Mouse (Mus musculus) CH12.LX (cell line): ENCODE results near the gene Pah. TPM values are rescaled to one million over a fixed set of nuclear protein-coding genes. Genes with fewer than 3 reads are reported as not detected.

Source experiments
- DNase-seq: peaks from one replicate; pipeline ENCODE4 v3.0.0-alpha.2; 2013; ENCODE audit errors: extremely low read depth
- H3K27ac ChIP-seq: 2 replicates; pipeline ENCODE4 v1.5.1; 2012; ENCODE audit warnings: low read depth, mild to moderate bottlenecking, control low read depth, moderate library complexity; ENCODE audit not compliant: insufficient read depth
- H3K27me3 ChIP-seq: replicated peaks from 2 replicates; pipeline ENCODE3; 2012; ENCODE audit warnings: inconsistent platforms
- H3K36me3 ChIP-seq, 2 experiments: replicated peaks in 1 of 2; 2 replicates each; pipeline versions ENCODE3 to v1.6.1; 2012; ENCODE audit warnings: inconsistent platforms in 1 of 2, low read length in 1 of 2, mild to moderate bottlenecking in 1 of 2, mixed read lengths in 1 of 2, moderate library complexity in 1 of 2; ENCODE audit not compliant: control insufficient read depth in 1 of 2, insufficient read depth in 1 of 2
- H3K4me1 ChIP-seq, 2 experiments: 2 replicates each; pipeline ENCODE4 v1.6.1; 2012; ENCODE audit warnings: inconsistent platforms in 1 of 2, moderate library complexity in 1 of 2; ENCODE audit not compliant: insufficient read depth in 2 of 2, control insufficient read depth in 1 of 2
- H3K4me2 ChIP-seq: 2 replicates; pipeline ENCODE4 v1.6.1; 2012; ENCODE audit warnings: low read depth, mild to moderate bottlenecking, control low read depth; ENCODE audit not compliant: poor library complexity, insufficient read depth, severe bottlenecking
- H3K4me3 ChIP-seq, 3 experiments: fragments of 150-350 bp in 1 of 3; sonication (generic) in 1 of 3; replicated peaks in 1 of 3; 2 replicates each; pipeline versions ENCODE3 to v1.5.1; 2011 to 2012; ENCODE audit warnings: low read depth in 2 of 3, low read length in 2 of 3, mild to moderate bottlenecking in 2 of 3, moderate library complexity in 2 of 3, control low read depth in 1 of 3, improper control_type of control experiment in 1 of 3, inconsistent platforms in 1 of 3, mixed read lengths in 1 of 3; ENCODE audit not compliant: poor library complexity in 1 of 3
- H3K79me2 ChIP-seq: replicated peaks from 2 replicates; pipeline ENCODE4 v1.6.1; 2012; ENCODE audit warnings: mild to moderate bottlenecking, moderate library complexity; ENCODE audit not compliant: control insufficient read depth, poor library complexity, insufficient read depth, severe bottlenecking; ENCODE audit errors: extremely low read depth
- H3K9ac ChIP-seq: 2 replicates; pipeline ENCODE4 v1.6.1; 2012; ENCODE audit warnings: low read depth, mild to moderate bottlenecking, control low read depth, moderate library complexity; ENCODE audit not compliant: insufficient read depth
- H3K9me3 ChIP-seq: replicated peaks from 2 replicates; pipeline ENCODE3; 2012; ENCODE audit warnings: low read length, inconsistent platforms, mixed read lengths
- BHLHE40 ChIP-seq: IDR thresholded peaks from 2 replicates; pipeline ENCODE4 v1.6.1; 2011; ENCODE audit warnings: mild to moderate bottlenecking, low read depth, low read length, improper control_type of control experiment
- E2F4 ChIP-seq: IDR thresholded peaks from 2 replicates; pipeline ENCODE4 v1.6.1; 2011; ENCODE audit warnings: low read depth, low read length, improper control_type of control experiment; ENCODE audit not compliant: insufficient replicate concordance
- ELF1 ChIP-seq: IDR thresholded peaks from 2 replicates; pipeline ENCODE4 v1.6.1; 2014; ENCODE audit warnings: low read depth, mild to moderate bottlenecking, inconsistent platforms, low read length, improper control_type of control experiment
- EP300 ChIP-seq: IDR thresholded peaks from 2 replicates; pipeline ENCODE4 v1.6.1; 2011; ENCODE audit warnings: low read length, improper control_type of control experiment
- ETS1 ChIP-seq: conservative IDR thresholded peaks from 2 replicates; pipeline ENCODE4 v1.6.1; 2012; ENCODE audit warnings: low read depth, mild to moderate bottlenecking, inconsistent platforms, low read length, improper control_type of control experiment, moderate library complexity
- GABPA ChIP-seq: IDR thresholded peaks from 2 replicates; pipeline ENCODE4 v1.6.1; 2012; ENCODE audit warnings: low read depth, low read length, improper control_type of control experiment, inconsistent platforms; ENCODE audit not compliant: insufficient replicate concordance
- HCFC1 ChIP-seq: IDR thresholded peaks from 2 replicates; pipeline ENCODE4 v1.6.1; 2012; ENCODE audit warnings: low read depth, mild to moderate bottlenecking, inconsistent platforms, low read length, improper control_type of control experiment
- MAFK ChIP-seq: IDR thresholded peaks from 2 replicates; pipeline ENCODE4 v1.6.1; 2011; ENCODE audit warnings: low read length, improper control_type of control experiment; ENCODE audit not compliant: insufficient replicate concordance
- MAX ChIP-seq: IDR thresholded peaks from 2 replicates; pipeline ENCODE4 v1.6.1; 2011; ENCODE audit warnings: low read length, improper control_type of control experiment
- MAZ ChIP-seq: IDR thresholded peaks from 2 replicates; pipeline ENCODE4 v1.6.1; 2012; ENCODE audit warnings: low read depth, mild to moderate bottlenecking, inconsistent platforms, low read length, improper control_type of control experiment, moderate library complexity
- MEF2A ChIP-seq: IDR thresholded peaks from 2 replicates; pipeline ENCODE4 v1.6.1; 2014; ENCODE audit warnings: low read depth, mild to moderate bottlenecking, inconsistent platforms, low read length, improper control_type of control experiment, borderline replicate concordance
- NRF1 ChIP-seq: IDR thresholded peaks from 2 replicates; pipeline ENCODE4 v1.6.1; 2014; ENCODE audit warnings: low read depth, mild to moderate bottlenecking, inconsistent platforms, low read length, improper control_type of control experiment, moderate library complexity
- PAX5 ChIP-seq: IDR thresholded peaks from 2 replicates; pipeline ENCODE4 v1.6.1; 2012; ENCODE audit warnings: low read length, inconsistent platforms, mixed read lengths
- POLR2A ChIP-seq: IDR thresholded peaks from 2 replicates; pipeline ENCODE4 v1.6.1; 2011; ENCODE audit warnings: low read depth, mild to moderate bottlenecking, improper control_type of control experiment, low read length
- RAD21 ChIP-seq: IDR thresholded peaks from 2 replicates; pipeline ENCODE4 v1.6.1; 2011; ENCODE audit warnings: low read depth, mild to moderate bottlenecking, low read length, improper control_type of control experiment, moderate library complexity
- RCOR1 ChIP-seq: conservative IDR thresholded peaks from 2 replicates; pipeline ENCODE4 v1.6.1; 2012; ENCODE audit warnings: low read depth, mild to moderate bottlenecking, inconsistent platforms, low read length, improper control_type of control experiment
- SIN3A ChIP-seq: IDR thresholded peaks from 2 replicates; pipeline ENCODE4 v1.6.1; 2012; ENCODE audit warnings: low read length, improper control_type of control experiment, inconsistent platforms
- TBP ChIP-seq: conservative IDR thresholded peaks from 2 replicates; pipeline ENCODE4 v1.6.1; 2011; ENCODE audit warnings: low read depth, low read length, improper control_type of control experiment
- TCF12 ChIP-seq: IDR thresholded peaks from 2 replicates; pipeline ENCODE4 v1.6.1; 2014; ENCODE audit warnings: low read depth, mild to moderate bottlenecking, inconsistent platforms, low read length, improper control_type of control experiment
- UBTF ChIP-seq: IDR thresholded peaks from 2 replicates; pipeline ENCODE4 v1.6.1; 2012; ENCODE audit warnings: low read depth, mild to moderate bottlenecking, inconsistent platforms, low read length, improper control_type of control experiment, moderate library complexity
- USF1 ChIP-seq: IDR thresholded peaks from 2 replicates; pipeline ENCODE4 v1.6.1; 2014; ENCODE audit warnings: low read depth, mild to moderate bottlenecking, inconsistent platforms, low read length, improper control_type of control experiment
- USF2 ChIP-seq: conservative IDR thresholded peaks from 2 replicates; pipeline ENCODE4 v1.6.1; 2011; ENCODE audit warnings: low read depth, low read length, improper control_type of control experiment
- ZC3H11A ChIP-seq: IDR thresholded peaks from 2 replicates; pipeline ENCODE4 v1.6.1; 2012; ENCODE audit warnings: low read depth, mild to moderate bottlenecking, inconsistent platforms, low read length, improper control_type of control experiment
- ZKSCAN1 ChIP-seq: IDR thresholded peaks from 2 replicates; pipeline ENCODE4 v1.6.1; 2012; ENCODE audit warnings: low read depth, inconsistent platforms, low read length, improper control_type of control experiment, borderline replicate concordance
- ZMIZ1 ChIP-seq: IDR thresholded peaks from 2 replicates; pipeline ENCODE4 v1.6.1; 2012; ENCODE audit warnings: low read depth, mild to moderate bottlenecking, inconsistent platforms, low read length, improper control_type of control experiment
- ZNF384 ChIP-seq: IDR thresholded peaks from 2 replicates; pipeline ENCODE4 v1.6.1; 2012; ENCODE audit warnings: low read depth, low read length, improper control_type of control experiment, inconsistent platforms
- dilution Hi-C: fragments of 300-500 bp; cut with MboI; formaldehyde crosslinking; loops from 2 replicates; pipeline ENCODE4 v1.14.3; 2020; ENCODE audit warnings: low sequenced_read_pairs; ENCODE audit not compliant: extremely low pct_unique_long_range_greater_than_20kb, extremely low pct_ligation_motif_present
- in situ Hi-C: fragments of 300-500 bp; cut with MboI; formaldehyde crosslinking; loops from 3 replicates; pipeline ENCODE4 v1.14.3; 2019; ENCODE audit warnings: low sequenced_read_pairs, low pct_ligation_motif_present, low pct_unique_long_range_greater_than_20kb, mixed read lengths
- polyA plus RNA-seq: library from polyadenylated mRNA; unstranded; fragments of >175 nt; gene quantifications from 2 replicates; pipeline ENCODE4 v1.2.1, GENCODE M21; 2012; ENCODE audit warnings: low read depth; ENCODE audit not compliant: insufficient read length
- total RNA-seq, 2 experiments: library from RNA; depleted of rRNA; stranded (reverse); fragments of 300-350 nt in 1 of 2; fragments of >200 nt in 1 of 2; gene quantifications; 2 replicates each; pipeline ENCODE4 v1.2.3; 2012 to 2014

Pah gene
- total and polyA plus RNA-seq, 3 experiments: not detected

GRCm38 (mm10) chr10:87565712-87566111 lies 44.1 kb downstream of the Pah start:
- no peak for DNase-seq
- Histone ChIP-seq H3K27me3 (no peaks in the 10 kb centered on the region), H3K36me3 (no peaks in the 10 kb centered on the region), H3K27ac (no peak overlapping the region), H3K4me2 (no peak overlapping the region), H3K4me1 (no peaks in the 10 kb centered on the region), H3K4me3 (no peak overlapping the region), H3K9ac (no peak overlapping the region), H3K79me2 (no peaks in the 10 kb centered on the region; the same call in 1 of the 2 replicates), H3K9me3 (no peaks in the 10 kb centered on the region)
- in situ Hi-C loops (loop anchor here (25.0 kb wide), 1 partner anchor 747 kb away; no protein-coding TSS in a partner anchor), dilution Hi-C loops (no loop called here)
- TF ChIP-seq NRF1 (no peak), RCOR1 (no peak), RAD21 (no peak), ELF1 (no peak), ZC3H11A (no peak), TCF12 (no peak), MAX (no peak), POLR2A (no peak), ZKSCAN1 (no peak), PAX5 (no peak), TBP (no peak), HCFC1 (no peak), SIN3A (no peak), MAZ (no peak), ETS1 (no peak), USF1 (no peak), UBTF (no peak), ZNF384 (no peak), E2F4 (no peak), USF2 (no peak)

DNA sequence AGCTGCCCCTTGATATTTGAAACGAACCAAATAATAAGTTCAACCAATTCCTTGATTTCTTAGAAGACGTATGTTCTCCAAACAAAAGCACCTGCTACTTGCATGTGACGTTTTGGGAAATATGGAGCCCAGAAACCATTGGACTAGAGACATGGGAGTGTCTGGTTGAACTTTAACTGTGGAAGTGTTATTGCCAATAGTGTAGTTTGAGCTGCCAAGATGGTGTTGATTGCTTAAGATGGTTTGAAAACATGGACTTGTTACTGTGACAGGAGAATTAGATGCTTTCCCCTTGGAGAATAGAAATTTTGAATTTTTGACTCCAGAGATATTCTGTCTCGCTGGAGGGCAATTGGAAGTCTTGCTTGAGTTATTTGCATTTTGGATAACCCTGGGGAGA lies 50.9 kb downstream of the Pah start:
- Histone ChIP-seq H3K9me3 (no peaks in the 10 kb centered on the region), H3K27ac (no peak overlapping the region), H3K27me3 (no peaks in the 10 kb centered on the region), H3K4me3 (no peak overlapping the region), H3K4me2 (no peak overlapping the region), H3K36me3 (no peaks in the 10 kb centered on the region), H3K4me1 (no peaks in the 10 kb centered on the region), H3K9ac (no peak overlapping the region), H3K79me2 (no peaks in the 10 kb centered on the region; the same call in 1 of the 2 replicates)
- dilution Hi-C loops: no loop called here
- TF ChIP-seq EP300 (no peak), MEF2A (no peak), BHLHE40 (no peak), USF2 (no peak), GABPA (no peak), ZMIZ1 (no peak), MAFK (no peak), HCFC1 (no peak)
- in situ Hi-C loops: loop anchor here (25.0 kb wide), 1 partner anchor 740 kb away; no protein-coding TSS in a partner anchor
- no peak for DNase-seq
